Mouse (Mus musculus): ENCODE results near the gene Prr14l. TPM values are rescaled to one million over a fixed set of nuclear protein-coding genes. Genes with fewer than 3 reads are reported as not detected.

Gene Prr14l
- polyA plus RNA-seq, 1 experiment from 2014 or later = 14.1 TPM

GRCm38 (mm10) chr5:32740138-32740537 lies 113.9 kb downstream of the Prr14l start:
- Histone ChIP-seq H3K27me3 (replicated peaks; ENCODE audit: control insufficient read depth, insufficient read depth, low read length) (no peaks in the 10 kb centered on the region), H3K9ac (ENCODE audit: low read depth, low read length) (no peak overlapping the region), H3K36me3 (ENCODE audit: control insufficient read depth, insufficient read depth, low read length) (peaks cover 7% of the 10 kb centered on the region; the same call in 1 of the 2 replicates), H3K9me3 (ENCODE audit: control insufficient read depth, low read length) (no peaks in the 10 kb centered on the region), H3K4me2 (no peak overlapping the region), H3K4me1 (replicated peaks; ENCODE audit: control insufficient read depth, insufficient read depth, low read length) (peaks cover 3% of the 10 kb centered on the region), H3K4me3 (ENCODE audit: low read depth, low read length) (no peak overlapping the region), H3K27ac (ENCODE audit: low read depth, low read length) (no peak overlapping the region)
- no peak for DNase-seq (ENCODE audit: low spot score)
- ATAC-seq (replicated peaks; ENCODE audit: low FRiP score) = no peak
- WGBS = 83% methylated on average over 3 of the region's 3 CpGs

Other genes starting within 250 kb of the Prr14l start
- gene Yes1, start 243.1 kb downstream of the Prr14l start, polyA plus RNA-seq (2014; fragmentation: Nextera tagmentation; extraction: Ambion mirVana) = 18.8 and 18.9 TPM in 2 replicates
- 61.0 and 63.8 TPM in 2 replicates for gene Pisd, start 68.6 kb downstream of the Prr14l start, polyA plus RNA-seq (2014; fragmentation: Nextera tagmentation; extraction: Ambion mirVana)
- not detected in 2 replicates for gene Gm20671, start 27.1 kb downstream of the Prr14l start, polyA plus RNA-seq (2014; fragmentation: Nextera tagmentation; extraction: Ambion mirVana)
- 22.6 and 24.0 TPM in 2 replicates for gene Depdc5, start 9.4 kb upstream of the Prr14l start, polyA plus RNA-seq (2014; fragmentation: Nextera tagmentation; extraction: Ambion mirVana)
- gene Ywhah, start 164.6 kb upstream of the Prr14l start, polyA plus RNA-seq (2014; fragmentation: Nextera tagmentation; extraction: Ambion mirVana) = 361 and 380 TPM in 2 replicates
- not detected in 2 replicates for gene Slc5a1, start 250.0 kb upstream of the Prr14l start, polyA plus RNA-seq (2014; fragmentation: Nextera tagmentation; extraction: Ambion mirVana)